Mouse (Mus musculus): ENCODE data around the gene Aldh1l1.

DNA sequence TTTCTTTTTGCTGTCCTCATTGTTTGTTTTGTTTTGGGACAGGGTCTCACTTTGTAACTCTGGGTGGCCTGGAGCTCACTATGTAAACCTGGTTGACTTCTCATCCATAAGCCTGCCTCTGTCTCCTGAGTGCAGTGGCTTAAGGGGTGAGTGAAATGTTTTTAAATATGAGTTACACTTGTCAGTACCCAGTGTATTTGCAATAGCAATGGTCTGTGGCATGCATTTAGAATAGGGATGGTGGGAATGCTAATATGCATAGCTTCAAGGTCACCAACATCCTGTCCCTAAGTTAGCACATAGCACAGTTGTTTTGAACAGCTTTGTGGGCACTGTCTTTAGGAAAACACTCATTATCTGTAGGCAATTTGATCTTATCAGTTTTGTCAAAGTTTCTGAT is 21.2 kb downstream of the Aldh1l1 start:
- TF ChIP-seq RCOR1 (IDR thresholded peaks at IDR 0.05; ENCODE audit: low read depth, low read length) (no peak), TCF12 (IDR thresholded peaks at IDR 0.05; ENCODE audit: low read depth, low read length) (no peak), MAX (IDR thresholded peaks at IDR 0.05; ENCODE audit: low read length) (no peak), POLR2A (IDR thresholded peaks at IDR 0.05; ENCODE audit: control insufficient read depth in 1 of 2, insufficient read depth in 1 of 2, low read depth in 1 of 2, low read length in 2 of 2, poor library complexity in 1 of 2) (no peak), JUND (IDR thresholded peaks at IDR 0.05; ENCODE audit: low read depth, low read length) (no peak), RAD21 (IDR thresholded peaks at IDR 0.05; ENCODE audit: low read depth, low read length) (no peak), TAL1 (IDR thresholded peaks at IDR 0.05; ENCODE audit: low read length) (no peak), CTCF (IDR thresholded peaks at IDR 0.05 in 2 of 3, conservative IDR thresholded peaks at IDR 0.05 in 1 of 3; ENCODE audit: control insufficient read depth in 1 of 3, insufficient read depth in 1 of 3, low read depth in 2 of 3, low read length in 3 of 3, poor library complexity in 1 of 3, severe bottlenecking in 1 of 3) (no peak), MYC (IDR thresholded peaks at IDR 0.05; ENCODE audit: low read depth, low read length) (no peak), HCFC1 (IDR thresholded peaks at IDR 0.05; ENCODE audit: low read depth, low read length) (no peak), USF2 (IDR thresholded peaks at IDR 0.05; ENCODE audit: borderline replicate concordance in 1 of 2, insufficient read depth in 1 of 2, low read depth in 1 of 2, low read length in 2 of 2) (no peak)
